Mouse (Mus musculus) brown adipose tissue, adult 24 weeks (tissue): ENCODE measurements around the gene H2-Q4. TPM values are rescaled to one million over a fixed set of nuclear protein-coding genes. Genes with fewer than 3 reads are reported as not detected.
"Not testable (repeated sequence)": the region's sequence is repeated elsewhere in the genome, so short reads cannot be mapped to it uniquely, and the experiment has no call there.

Experiments used
- H3K27ac ChIP-seq: fragments of 200-500 bp; replicated peaks from 2 replicates; pipeline ENCODE4 v1.5.1; 2012; ENCODE audit warnings: low read depth, mild to moderate bottlenecking, low read length
- H3K4me1 ChIP-seq: fragments of 200-500 bp; 2 replicates; pipeline ENCODE4 v1.6.1; 2012; ENCODE audit warnings: low read length, mixed read lengths; ENCODE audit not compliant: control insufficient read depth, insufficient read depth, insufficient read length
- H3K4me3 ChIP-seq: fragments of 200-500 bp; 2 replicates; pipeline ENCODE4 v1.5.1; 2012; ENCODE audit warnings: low read depth, mild to moderate bottlenecking, low read length, moderate library complexity; ENCODE audit not compliant: insufficient read depth
- polyA plus RNA-seq: library from polyadenylated mRNA; stranded (reverse); fragments of >200 nt; gene quantifications from 2 replicates; pipeline ENCODE4 v1.2.4, GENCODE M21; 2012; ENCODE audit not compliant: missing spikeins, insufficient read depth, insufficient read length

H2-Q4 gene
- polyA plus RNA-seq, 1 experiment: 12.3 TPM

DNA sequence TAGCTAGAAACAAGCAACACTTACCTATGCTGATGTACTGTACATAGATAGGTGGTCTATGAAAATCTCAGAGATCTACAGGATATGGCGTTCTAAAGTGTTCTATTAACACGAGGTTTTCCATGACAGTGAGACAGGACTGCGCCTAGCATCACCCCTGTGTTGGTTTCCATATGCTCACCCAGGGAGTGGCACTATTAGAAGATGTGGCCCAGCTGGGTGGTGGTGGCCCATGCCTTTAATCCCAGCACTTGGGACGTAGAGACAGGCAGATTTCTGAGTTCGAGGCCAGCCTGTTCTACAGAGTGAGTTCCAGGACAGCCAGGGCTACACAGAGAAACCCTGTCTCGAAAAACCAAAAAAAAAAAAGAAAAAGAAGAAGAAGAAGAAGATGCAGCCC lies 51.3 kb downstream of the H2-Q4 start:
- not testable (repeated sequence) for H3K27ac ChIP-seq, H3K4me3 ChIP-seq, H3K4me1 ChIP-seq

DNA sequence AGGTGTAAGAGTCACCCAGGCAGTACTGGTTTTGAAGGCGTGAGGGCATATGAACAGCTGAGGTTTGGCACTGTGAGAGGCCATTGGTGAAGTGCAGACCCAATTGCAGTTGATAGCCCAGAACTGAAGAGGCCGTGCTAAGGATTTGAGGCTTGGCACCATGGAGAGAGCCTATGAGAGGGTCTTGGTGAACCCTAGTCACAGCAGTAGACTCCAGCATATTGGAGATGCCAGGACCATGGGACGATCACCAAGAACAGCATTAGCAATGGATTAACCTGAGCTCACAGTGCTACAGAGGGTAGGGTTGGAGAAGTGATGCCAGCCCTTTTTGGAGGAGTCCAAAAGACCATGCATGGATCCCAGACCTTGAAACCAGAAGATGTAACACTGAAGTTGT lies 52.8 kb downstream of the H2-Q4 start:
- H3K4me3 ChIP-seq, H3K4me1 ChIP-seq, H3K27ac ChIP-seq: not testable (repeated sequence)

DNA sequence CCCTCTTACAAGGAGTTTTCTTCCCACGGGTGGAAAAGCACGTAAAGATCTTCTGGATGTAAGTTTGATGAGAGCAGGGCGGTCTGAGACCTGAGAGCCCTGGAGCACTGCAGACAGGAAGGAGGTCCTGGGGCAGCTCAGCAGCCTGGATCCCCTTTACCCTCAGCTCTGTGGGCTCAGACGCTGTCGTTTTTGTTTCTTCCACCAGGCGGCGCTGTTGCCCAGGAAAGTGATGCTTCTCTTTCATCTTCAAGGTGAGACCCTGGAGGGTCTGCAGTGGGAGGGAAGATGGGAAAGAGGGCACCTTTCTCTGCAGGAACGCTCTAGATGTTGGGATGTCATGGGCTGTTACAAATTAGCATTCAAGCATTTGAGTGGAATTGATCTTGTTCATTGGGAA lies 55.4 kb downstream of the H2-Q4 start:
- not testable (repeated sequence) for H3K4me1 ChIP-seq, H3K4me3 ChIP-seq, H3K27ac ChIP-seq

Other genes with a start within 250 kb of the H2-Q4 start
- not detected in 2 replicates for gene Apom, start 247.6 kb upstream of the H2-Q4 start, polyA plus RNA-seq
- gene Bag6, start 244.4 kb upstream of the H2-Q4 start, polyA plus RNA-seq: 119 and 160 TPM in 2 replicates
- gene Prrc2a, start 214.7 kb upstream of the H2-Q4 start, polyA plus RNA-seq: 42.9 and 81.7 TPM in 2 replicates
- 10.5 and 14.3 TPM in 2 replicates for gene Aif1, start 203.5 kb upstream of the H2-Q4 start, polyA plus RNA-seq
- gene Lst1, start 191.2 kb upstream of the H2-Q4 start, polyA plus RNA-seq: 12.2 and 16.4 TPM in 2 replicates
- gene Ltb, start 185.2 kb upstream of the H2-Q4 start, polyA plus RNA-seq: not detected in 2 replicates
- not detected in 2 replicates for gene Tnf, start 177.6 kb upstream of the H2-Q4 start, polyA plus RNA-seq
- gene Lta, start 174.3 kb upstream of the H2-Q4 start, polyA plus RNA-seq: not detected in 2 replicates
- gene Gm16181, start 158.8 kb upstream of the H2-Q4 start, polyA plus RNA-seq: not detected in 2 replicates
- 2.7 and 4.0 TPM in 2 replicates for gene Atp6v1g2, start 146.0 kb upstream of the H2-Q4 start, polyA plus RNA-seq
- gene Nfkbil1, start 143.8 kb upstream of the H2-Q4 start, polyA plus RNA-seq: 5.2 and 6.7 TPM in 2 replicates
- 50.5 and 57.9 TPM in 2 replicates for gene Ddx39b, start 137.9 kb upstream of the H2-Q4 start, polyA plus RNA-seq
- gene H2-D1, start 116.9 kb upstream of the H2-Q4 start, polyA plus RNA-seq: 284 and 411 TPM in 2 replicates
- 0.40 TPM in 1 of 2 replicates, not detected in the other for gene H2-Q1, start 59.2 kb upstream of the H2-Q4 start, polyA plus RNA-seq
- not detected in 2 replicates for gene H2-Q2, start 37.4 kb upstream of the H2-Q4 start, polyA plus RNA-seq
- gene H2-Q6, start 45.2 kb downstream of the H2-Q4 start, polyA plus RNA-seq: 6.4 and 9.4 TPM in 2 replicates
- 9.1 and 23.4 TPM in 2 replicates for gene H2-Q7, start 59.5 kb downstream of the H2-Q4 start, polyA plus RNA-seq
- gene H2-Q10, start 90.5 kb downstream of the H2-Q4 start, polyA plus RNA-seq: 164 and 201 TPM in 2 replicates
- not detected in 2 replicates for gene Pou5f1, start 126.4 kb downstream of the H2-Q4 start, polyA plus RNA-seq
- gene Tcf19, start 137.2 kb downstream of the H2-Q4 start, polyA plus RNA-seq: 1.1 and 3.6 TPM in 2 replicates
- gene Cchcr1, start 137.5 kb downstream of the H2-Q4 start, polyA plus RNA-seq: 0.88 and 2.3 TPM in 2 replicates
- gene Psors1c2, start 153.6 kb downstream of the H2-Q4 start, polyA plus RNA-seq: not detected in 2 replicates
- gene Cdsn, start 172.5 kb downstream of the H2-Q4 start, polyA plus RNA-seq: 19.7 TPM in 2 replicates
- gene 2300002M23Rik, start 187.8 kb downstream of the H2-Q4 start, polyA plus RNA-seq: not detected in 2 replicates
- not detected in 2 replicates for gene Sfta2, start 221.9 kb downstream of the H2-Q4 start, polyA plus RNA-seq
- gene Gm9573, start 247.0 kb downstream of the H2-Q4 start, polyA plus RNA-seq: not detected in 2 replicates